Mouse (Mus musculus): ENCODE measurements around the gene Ssx2ip. TPM values are rescaled to one million over a fixed set of nuclear protein-coding genes. Genes with fewer than 3 reads are reported as not detected.

Gene Ssx2ip
- polyA plus RNA-seq, 1 experiment from 2014 or later, result 16.6 TPM

GRCm38 (mm10) chr3:146442936-146443335 lies 38.5 kb downstream of the Ssx2ip start:
- peaks cover 10% of the 10 kb centered on the region; the same call in 1 of the 2 replicates for H3K36me3 ChIP-seq (replicated peaks)
- H3K9me3 ChIP-seq, result no peaks in the 10 kb centered on the region
- no peak for ATAC-seq (replicated peaks)
- H3K4me2 ChIP-seq, result no peak overlapping the region
- no peaks in the 10 kb centered on the region for H3K27me3 ChIP-seq (replicated peaks)
- no peak overlapping the region for H3K27ac ChIP-seq
- no peak overlapping the region for H3K9ac ChIP-seq
- H3K4me3 ChIP-seq, result no peak overlapping the region
- 92% methylated on average over 8 of the region's 8 CpGs for WGBS
- H3K4me1 ChIP-seq, result no peaks in the 10 kb centered on the region

GRCm38 (mm10) chr3:146443380-146443779 lies 38.9 kb downstream of the Ssx2ip start:
- Histone ChIP-seq H3K4me2 (no peak overlapping the region), H3K4me3 (no peak overlapping the region), H3K9ac (no peak overlapping the region), H3K4me1 (no peaks in the 10 kb centered on the region), H3K27me3 (replicated peaks) (no peaks in the 10 kb centered on the region), H3K9me3 (no peaks in the 10 kb centered on the region), H3K27ac (no peak overlapping the region), H3K36me3 (replicated peaks) (peaks cover 5% of the 10 kb centered on the region; the same call in 1 of the 2 replicates)
- 87% methylated on average over 7 of the region's 7 CpGs for WGBS
- no peak for ATAC-seq (replicated peaks)

GRCm38 (mm10) chr3:146444880-146445279 lies 40.4 kb downstream of the Ssx2ip start:
- Histone ChIP-seq H3K27me3 (replicated peaks) (no peaks in the 10 kb centered on the region), H3K9me3 (no peaks in the 10 kb centered on the region), H3K4me3 (no peak overlapping the region), H3K4me1 (peaks cover 1% of the 10 kb centered on the region; the same call in 1 of the 2 replicates), H3K27ac (no peak overlapping the region), H3K9ac (no peak overlapping the region), H3K36me3 (replicated peaks) (no peaks in the 10 kb centered on the region), H3K4me2 (no peak overlapping the region)
- ATAC-seq (replicated peaks), result no peak
- WGBS, result 90% methylated on average over 7 of the region's 7 CpGs

- Histone ChIP-seq H3K9ac (no peak overlapping the region), H3K4me1 (peaks cover 10% of the 10 kb centered on the region; the same call in 1 of the 2 replicates), H3K9me3 (no peaks in the 10 kb centered on the region), H3K27me3 (replicated peaks) (no peaks in the 10 kb centered on the region), H3K4me3 (no peak overlapping the region), H3K4me2 (no peak overlapping the region), H3K27ac (no peak overlapping the region), H3K36me3 (replicated peaks) (no peaks in the 10 kb centered on the region)
- ATAC-seq (replicated peaks), result no peak
- 93% methylated on average over 5 of the region's 5 CpGs for WGBS
Observed at GRCm38 (mm10) chr3:146447156-146447555, 42.7 kb downstream of the Ssx2ip start.

GRCm38 (mm10) chr3:146447598-146447997 lies 43.2 kb downstream of the Ssx2ip start:
- WGBS, result 87% methylated on average over 3 of the region's 3 CpGs
- ATAC-seq (replicated peaks), result no peak

GRCm38 (mm10) chr3:146448372-146448771 lies 43.9 kb downstream of the Ssx2ip start:
- ATAC-seq (replicated peaks), result no peak
- Histone ChIP-seq H3K27me3 (replicated peaks) (no peaks in the 10 kb centered on the region), H3K4me1 (peaks cover 10% of the 10 kb centered on the region; the same call in 1 of the 2 replicates), H3K36me3 (replicated peaks) (no peaks in the 10 kb centered on the region), H3K9ac (no peak overlapping the region), H3K9me3 (no peaks in the 10 kb centered on the region), H3K4me3 (no peak overlapping the region), H3K4me2 (no peak overlapping the region), H3K27ac (no peak overlapping the region)
- WGBS, result 89% methylated on average over 10 of the region's 10 CpGs

More at GRCm38 (mm10) chr3:146447598-146447997, 43.2 kb downstream of the Ssx2ip start:
- Histone ChIP-seq H3K4me3 (no peak overlapping the region), H3K4me1 (peaks cover 10% of the 10 kb centered on the region; the same call in 1 of the 2 replicates), H3K9me3 (no peaks in the 10 kb centered on the region), H3K4me2 (no peak overlapping the region), H3K27me3 (replicated peaks) (no peaks in the 10 kb centered on the region), H3K27ac (no peak overlapping the region), H3K36me3 (replicated peaks) (no peaks in the 10 kb centered on the region), H3K9ac (no peak overlapping the region)

- H3K9me3 ChIP-seq, result no peaks in the 10 kb centered on the region
- no peak for ATAC-seq (replicated peaks)
- no peaks in the 10 kb centered on the region for H3K27me3 ChIP-seq (replicated peaks)
- no peak overlapping the region for H3K9ac ChIP-seq
- WGBS, result 83% methylated on average over 6 of the region's 6 CpGs
- peaks cover 10% of the 10 kb centered on the region; the same call in 1 of the 2 replicates for H3K4me1 ChIP-seq
- no peak overlapping the region for H3K4me2 ChIP-seq
- no peak overlapping the region for H3K4me3 ChIP-seq
- H3K27ac ChIP-seq, result no peak overlapping the region
- H3K36me3 ChIP-seq (replicated peaks), result no peaks in the 10 kb centered on the region
Observed at GRCm38 (mm10) chr3:146448969-146449368, 44.5 kb downstream of the Ssx2ip start.

GRCm38 (mm10) chr3:146449745-146450250 lies 45.4 kb downstream of the Ssx2ip start, which contains the start of gene Ctbs:
TSS of gene Ctbs (plus strand) at chr3:146449795.
- Histone ChIP-seq H3K4me3 (peak within 1 kb of the TSS; percentile 47), H3K4me1 (peaks cover 10% of the 10 kb centered on the region; the same call in 1 of the 2 replicates), H3K27me3 (replicated peaks) (no peaks in the 10 kb centered on the region), H3K9me3 (no peaks in the 10 kb centered on the region), H3K36me3 (replicated peaks) (no peaks in the 10 kb centered on the region), H3K4me2 (peak within 1 kb of the TSS; percentile 65), H3K9ac (peak within 1 kb of the TSS; percentile 32), H3K27ac (peak within 1 kb of the TSS; percentile 59)
- ATAC-seq (replicated peaks), result no peak
- WGBS, result 56% methylated on average over 9 of the region's 9 CpGs

- under 1% methylated on average over 29 of the region's 29 CpGs for WGBS
- Histone ChIP-seq H3K27me3 (replicated peaks) (no peaks in the 10 kb centered on the region), H3K9ac (peak overlapping the region; percentile 32), H3K27ac (peak overlapping the region; percentile 59), H3K36me3 (replicated peaks) (no peaks in the 10 kb centered on the region), H3K4me1 (peaks cover 10% of the 10 kb centered on the region; the same call in 1 of the 2 replicates), H3K4me2 (peak overlapping the region; percentile 65), H3K9me3 (no peaks in the 10 kb centered on the region), H3K4me3 (peak overlapping the region; percentile 47)
- peak; percentile 99 for ATAC-seq (replicated peaks)
Observed at GRCm38 (mm10) chr3:146450371-146450841, 46.0 kb downstream of the Ssx2ip start.

- Histone ChIP-seq H3K4me2 (no peak overlapping the region), H3K4me3 (no peak overlapping the region), H3K27me3 (replicated peaks) (no peaks in the 10 kb centered on the region), H3K4me1 (peaks cover 10% of the 10 kb centered on the region; the same call in 1 of the 2 replicates), H3K27ac (no peak overlapping the region), H3K9me3 (no peaks in the 10 kb centered on the region), H3K9ac (no peak overlapping the region), H3K36me3 (replicated peaks) (no peaks in the 10 kb centered on the region)
- no peak for ATAC-seq (replicated peaks)
- WGBS, result 63% methylated on average over 5 of the region's 5 CpGs
Observed at GRCm38 (mm10) chr3:146451375-146451774, 46.9 kb downstream of the Ssx2ip start.

GRCm38 (mm10) chr3:146462939-146463338 lies 58.5 kb downstream of the Ssx2ip start:
- no peak for ATAC-seq (replicated peaks)
- no peak overlapping the region for H3K27ac ChIP-seq
- no peak overlapping the region for H3K9ac ChIP-seq
- no peaks in the 10 kb centered on the region for H3K27me3 ChIP-seq (replicated peaks)
- no peaks in the 10 kb centered on the region for H3K9me3 ChIP-seq
- H3K4me2 ChIP-seq, result no peak overlapping the region
- H3K4me1 ChIP-seq, result no peaks in the 10 kb centered on the region
- 66% methylated on average over 2 of the region's 2 CpGs for WGBS
- no peak overlapping the region for H3K4me3 ChIP-seq
- H3K36me3 ChIP-seq (replicated peaks), result no peaks in the 10 kb centered on the region

GRCm38 (mm10) chr3:146469226-146469625 lies 64.8 kb downstream of the Ssx2ip start:
- H3K27me3 ChIP-seq (replicated peaks), result no peaks in the 10 kb centered on the region
- 90% methylated on average over 2 of the region's 2 CpGs for WGBS
- H3K4me3 ChIP-seq, result no peak overlapping the region

GRCm38 (mm10) chr3:146472657-146473056 lies 68.2 kb downstream of the Ssx2ip start:
- no peak for ATAC-seq (replicated peaks)
- H3K9me3 ChIP-seq, result no peaks in the 10 kb centered on the region
- H3K9ac ChIP-seq, result no peak overlapping the region
- H3K27ac ChIP-seq, result no peak overlapping the region
- H3K27me3 ChIP-seq (replicated peaks), result no peaks in the 10 kb centered on the region
- H3K4me1 ChIP-seq, result no peaks in the 10 kb centered on the region
- H3K4me3 ChIP-seq, result no peak overlapping the region
- no peak overlapping the region for H3K4me2 ChIP-seq
- 63% methylated on average over 4 of the region's 4 CpGs for WGBS
- no peaks in the 10 kb centered on the region for H3K36me3 ChIP-seq (replicated peaks)

More at GRCm38 (mm10) chr3:146469226-146469625, 64.8 kb downstream of the Ssx2ip start:
- Histone ChIP-seq H3K9me3 (no peaks in the 10 kb centered on the region), H3K9ac (no peak overlapping the region), H3K36me3 (replicated peaks) (no peaks in the 10 kb centered on the region), H3K4me2 (no peak overlapping the region), H3K4me1 (no peaks in the 10 kb centered on the region), H3K27ac (no peak overlapping the region)
- no peak for ATAC-seq (replicated peaks)
